Mouse (Mus musculus) intestine, postnatal 0 days (tissue): ENCODE measurements around the gene Alg9. TPM values are rescaled to one million over a fixed set of nuclear protein-coding genes. Genes with fewer than 3 reads are reported as not detected.

Source experiments
- ATAC-seq: fragments of 200-750 bp; cut with Nextera tagmentation; 2 replicates; pipeline ENCODE4 v1.8.0; 2017; ENCODE audit warnings: mild to moderate bottlenecking, moderate TSS enrichment, moderate library complexity
- H3K27ac ChIP-seq: fragments of 300-500 bp; sonication (generic); 2 replicates; pipeline ENCODE4 v1.5.1; 2014; ENCODE audit warnings: mild to moderate bottlenecking, low read depth, low read length, moderate library complexity
- H3K27me3 ChIP-seq: fragments of 300-500 bp; sonication (generic); replicated peaks from 2 replicates; pipeline ENCODE4 v1.6.1; 2014; ENCODE audit warnings: low read length, mixed read lengths; ENCODE audit not compliant: control insufficient read depth, insufficient read depth
- H3K36me3 ChIP-seq: fragments of 300-500 bp; sonication (generic); 2 replicates; pipeline ENCODE4 v1.6.1; 2014; ENCODE audit warnings: mild to moderate bottlenecking, moderate library complexity; ENCODE audit not compliant: control insufficient read depth, insufficient read depth
- H3K4me1 ChIP-seq: fragments of 300-500 bp; sonication (generic); replicated peaks from 2 replicates; pipeline ENCODE4 v1.6.1; 2014; ENCODE audit warnings: antibody characterized with exemption, low read length, mixed read lengths; ENCODE audit not compliant: control insufficient read depth, insufficient read depth
- H3K4me2 ChIP-seq: fragments of 300-500 bp; sonication (generic); replicated peaks from 2 replicates; pipeline ENCODE4 v1.6.1; 2014; ENCODE audit warnings: low read depth, mild to moderate bottlenecking, moderate library complexity
- H3K4me3 ChIP-seq: fragments of 300-500 bp; sonication (generic); 2 replicates; pipeline ENCODE4 v1.5.1; 2014; ENCODE audit warnings: low read depth, low read length
- H3K9ac ChIP-seq: fragments of 300-500 bp; sonication (generic); 2 replicates; pipeline ENCODE4 v1.6.1; 2014; ENCODE audit warnings: mild to moderate bottlenecking, low read depth, low read length
- H3K9me3 ChIP-seq: fragments of 300-500 bp; sonication (generic); 2 replicates; pipeline ENCODE4 v1.6.1; 2016; ENCODE audit warnings: mixed run types; ENCODE audit not compliant: control insufficient read depth
- CTCF ChIP-seq: sonication (generic); IDR thresholded peaks from 2 replicates; pipeline ENCODE4 v1.5.1; 2016; ENCODE audit warnings: low read depth, mild to moderate bottlenecking, control low read depth, antibody characterized with exemption, moderate library complexity
- WGBS: fragments of 180-500 bp; shearing (Covaris S2); extraction: QIAGEN DNeasy Blood & Tissue Kit; methylation state at CpG from one replicate; pipeline ENCODE4 v1.1.7; 2014; 5-methylcytosine and 5-hydroxymethylcytosine counted together
- polyA plus RNA-seq: library from polyadenylated mRNA; unstranded; fragments of >200 nt; fragmentation: Nextera tagmentation; extraction: Ambion mirVana; gene quantifications from 2 replicates; pipeline ENCODE4 v1.2.1, GENCODE M21; 2015

Gene Alg9
- polyA plus RNA-seq, 1 experiment from 2014 or later, result 17.3 TPM

DNA sequence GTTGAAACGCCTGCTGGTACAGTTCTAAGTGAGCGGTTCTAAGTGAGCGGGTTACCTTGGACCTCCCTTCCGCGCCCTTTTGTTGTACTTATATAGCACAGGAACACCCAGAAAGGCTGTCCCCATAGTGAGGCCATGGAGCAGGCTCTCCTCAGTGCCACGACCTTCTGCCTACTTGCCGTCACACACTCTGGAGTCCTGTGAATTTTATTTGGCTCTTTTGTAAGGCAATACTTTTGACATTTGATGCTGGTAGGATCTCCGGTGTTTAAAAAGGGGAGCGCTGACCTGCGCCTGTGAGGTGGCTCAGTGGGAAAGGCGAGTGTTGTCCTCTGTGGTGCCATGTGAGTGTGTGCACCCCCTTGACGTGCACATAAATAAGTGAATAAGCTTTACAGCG lies 34.3 kb downstream of the Alg9 start:
- no peak for ATAC-seq
- 94% methylated on average over 13 of the region's 13 CpGs for WGBS
- H3K4me3 ChIP-seq, result no peak overlapping the region

DNA sequence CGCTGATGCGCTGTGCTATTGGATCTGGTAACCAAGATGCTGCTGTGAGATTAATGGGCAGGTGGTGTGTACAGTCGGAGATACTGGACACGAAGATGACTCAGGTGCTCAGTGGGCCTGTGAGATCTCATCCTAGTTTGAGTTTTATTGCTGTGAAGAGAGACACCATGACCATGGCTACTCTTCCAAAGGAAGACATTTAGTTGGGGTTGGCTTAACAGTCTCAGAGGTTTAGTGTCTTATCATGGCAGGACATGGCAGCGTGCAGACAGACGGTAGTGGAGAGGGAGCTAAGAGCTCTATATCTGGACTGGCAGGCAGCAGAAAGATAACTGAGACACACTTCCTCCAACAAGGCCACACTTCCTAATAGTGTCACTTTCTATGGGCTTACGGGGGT lies 36.4 kb downstream of the Alg9 start:
- Histone ChIP-seq H3K4me3 (no peak overlapping the region), H3K36me3 (peaks cover 50% of the 10 kb centered on the region), H3K9ac (no peak overlapping the region), H3K4me2 (no peak overlapping the region), H3K27ac (no peak overlapping the region), H3K9me3 (no peaks in the 10 kb centered on the region), H3K27me3 (no peaks in the 10 kb centered on the region), H3K4me1 (no peaks in the 10 kb centered on the region)
- ATAC-seq, result no peak
- no peak for TF ChIP-seq CTCF
- 91% methylated on average over 7 of the region's 7 CpGs for WGBS

More for the DNA sequence above, 34.3 kb downstream of the Alg9 start:
- no peak overlapping the region for H3K9ac ChIP-seq
- no peak overlapping the region for H3K27ac ChIP-seq
- H3K27me3 ChIP-seq, result no peaks in the 10 kb centered on the region
- peaks cover 67% of the 10 kb centered on the region for H3K36me3 ChIP-seq
- TF ChIP-seq CTCF, result no peak
- no peak overlapping the region for H3K4me2 ChIP-seq
- H3K4me1 ChIP-seq, result no peaks in the 10 kb centered on the region
- H3K9me3 ChIP-seq, result no peaks in the 10 kb centered on the region

- no peak for TF ChIP-seq CTCF
- H3K27me3 ChIP-seq, result no peaks in the 10 kb centered on the region
- no peak overlapping the region for H3K27ac ChIP-seq
- no peaks in the 10 kb centered on the region for H3K9me3 ChIP-seq
- WGBS, result 79% methylated on average over 2 of the region's 2 CpGs
- no peak overlapping the region for H3K4me2 ChIP-seq
- H3K9ac ChIP-seq, result no peak overlapping the region
- H3K4me3 ChIP-seq, result no peak overlapping the region
- H3K36me3 ChIP-seq, result peaks cover 46% of the 10 kb centered on the region
- ATAC-seq, result no peak
- no peaks in the 10 kb centered on the region for H3K4me1 ChIP-seq
These were observed 36.9 kb downstream of the Alg9 start for GRCm38 (mm10) chr9:50811746-50812145.

GRCm38 (mm10) chr9:50813796-50814195 lies 39.0 kb downstream of the Alg9 start:
- no peak overlapping the region for H3K27ac ChIP-seq
- WGBS, result 96% methylated on average over 5 of the region's 5 CpGs

GRCm38 (mm10) chr9:50815666-50816065 lies 40.8 kb downstream of the Alg9 start:
- H3K9ac ChIP-seq, result no peak overlapping the region
- no peak overlapping the region for H3K4me2 ChIP-seq
- H3K4me3 ChIP-seq, result no peak overlapping the region
- no peak for ATAC-seq
- TF ChIP-seq CTCF, result no peak
- WGBS, result 98% methylated on average over 4 of the region's 4 CpGs
- H3K9me3 ChIP-seq, result no peaks in the 10 kb centered on the region
- H3K4me1 ChIP-seq, result no peaks in the 10 kb centered on the region
- H3K27ac ChIP-seq, result no peak overlapping the region
- no peaks in the 10 kb centered on the region for H3K27me3 ChIP-seq
- peaks cover 21% of the 10 kb centered on the region for H3K36me3 ChIP-seq

More at GRCm38 (mm10) chr9:50813796-50814195, 39.0 kb downstream of the Alg9 start:
- Histone ChIP-seq H3K4me2 (no peak overlapping the region), H3K4me3 (no peak overlapping the region), H3K9ac (no peak overlapping the region), H3K27me3 (no peaks in the 10 kb centered on the region), H3K9me3 (no peaks in the 10 kb centered on the region), H3K36me3 (peaks cover 29% of the 10 kb centered on the region), H3K4me1 (no peaks in the 10 kb centered on the region)
- TF ChIP-seq CTCF, result no peak
- no peak for ATAC-seq

- WGBS, result 95% methylated on average over 1 of the region's 1 CpGs
- Histone ChIP-seq H3K4me1 (no peaks in the 10 kb centered on the region), H3K27ac (no peak overlapping the region; the same call in 1 of the 2 replicates), H3K4me2 (no peak overlapping the region), H3K4me3 (no peak overlapping the region), H3K9me3 (no peaks in the 10 kb centered on the region), H3K36me3 (peaks cover 21% of the 10 kb centered on the region), H3K27me3 (no peaks in the 10 kb centered on the region), H3K9ac (no peak overlapping the region)
- ATAC-seq, result no peak
- TF ChIP-seq CTCF, result no peak
These were observed 41.7 kb downstream of the Alg9 start for GRCm38 (mm10) chr9:50816512-50816911.

GRCm38 (mm10) chr9:50818050-50818449 lies 43.2 kb downstream of the Alg9 start:
- Histone ChIP-seq H3K4me1 (no peaks in the 10 kb centered on the region), H3K27me3 (no peaks in the 10 kb centered on the region), H3K4me3 (no peak overlapping the region), H3K9ac (no peak overlapping the region), H3K9me3 (no peaks in the 10 kb centered on the region), H3K4me2 (no peak overlapping the region), H3K27ac (no peak overlapping the region), H3K36me3 (peaks cover 31% of the 10 kb centered on the region)
- no peak for TF ChIP-seq CTCF
- WGBS, result 84% methylated on average over 6 of the region's 6 CpGs
- ATAC-seq, result no peak
